Mouse (Mus musculus) gonadal fat pad, adult 2 months (tissue): ENCODE measurements at regions not wholly inside any gene's neighbourhood (a gene's known extent, or its start where the extent isn't known, plus 50 kb on each side); places are given as distances from the start of the nearest gene placed in this dataset.

Source experiments
- DNase-seq: peaks from one replicate; pipeline ENCODE4 v3.0.0-alpha.2; 2012; ENCODE audit warnings: low read depth

- no peak for DNase-seq
These were observed 190.2 kb upstream of the Cdh20 start for GRCm38 (mm10) chr1:104578123-104578522.

- DNase-seq: no peak
These were observed 184.2 kb upstream of the Cdh20 start for GRCm38 (mm10) chr1:104584123-104584522.

- no peak for DNase-seq
These were observed 181.3 kb upstream of the Cdh20 start for GRCm38 (mm10) chr1:104586985-104587384.

DNA sequence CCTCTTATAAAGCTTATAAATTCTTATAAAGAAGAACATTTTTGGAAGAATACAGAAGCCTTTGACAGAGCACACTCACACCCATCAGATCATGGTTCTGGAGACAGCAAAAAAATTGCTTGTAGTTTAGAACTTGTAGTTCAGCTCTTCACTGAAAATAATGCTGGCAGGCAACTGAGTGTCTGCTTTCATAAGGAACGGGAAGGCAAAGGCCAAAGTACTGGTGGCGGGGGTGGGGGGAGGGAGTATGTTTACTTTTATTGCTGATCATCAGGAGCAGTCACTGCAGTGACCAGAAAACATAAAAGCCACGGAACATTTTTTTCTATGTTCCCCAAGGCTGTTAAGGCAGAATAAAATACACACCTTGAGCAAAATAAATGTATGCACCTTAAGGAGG is 163.0 kb upstream of the Cdh20 start:
- no peak for DNase-seq

DNA sequence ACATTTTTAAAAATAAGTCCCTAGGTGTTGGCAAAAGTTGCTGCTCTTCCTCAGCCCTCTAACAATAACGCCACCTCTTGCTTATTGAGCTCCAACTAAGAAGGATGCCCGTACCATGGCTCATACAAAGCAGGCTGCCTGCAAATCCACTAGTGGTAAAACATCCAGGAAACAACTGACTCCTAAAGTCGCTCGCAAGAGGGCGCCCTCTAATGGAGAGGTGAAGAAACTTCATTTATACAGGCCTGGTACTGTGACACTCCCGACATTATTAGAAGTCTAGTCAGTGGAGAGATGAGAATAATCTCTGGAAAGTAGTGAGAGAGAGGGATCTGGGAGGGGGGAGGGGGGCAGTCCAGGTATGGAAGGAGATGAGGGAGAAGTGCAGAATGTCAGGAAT is 158.9 kb upstream of the Cdh20 start:
- no peak for DNase-seq

- DNase-seq: peak; percentile 12
These were observed 151.0 kb upstream of the Cdh20 start for GRCm38 (mm10) chr1:104617374-104617773.

DNA sequence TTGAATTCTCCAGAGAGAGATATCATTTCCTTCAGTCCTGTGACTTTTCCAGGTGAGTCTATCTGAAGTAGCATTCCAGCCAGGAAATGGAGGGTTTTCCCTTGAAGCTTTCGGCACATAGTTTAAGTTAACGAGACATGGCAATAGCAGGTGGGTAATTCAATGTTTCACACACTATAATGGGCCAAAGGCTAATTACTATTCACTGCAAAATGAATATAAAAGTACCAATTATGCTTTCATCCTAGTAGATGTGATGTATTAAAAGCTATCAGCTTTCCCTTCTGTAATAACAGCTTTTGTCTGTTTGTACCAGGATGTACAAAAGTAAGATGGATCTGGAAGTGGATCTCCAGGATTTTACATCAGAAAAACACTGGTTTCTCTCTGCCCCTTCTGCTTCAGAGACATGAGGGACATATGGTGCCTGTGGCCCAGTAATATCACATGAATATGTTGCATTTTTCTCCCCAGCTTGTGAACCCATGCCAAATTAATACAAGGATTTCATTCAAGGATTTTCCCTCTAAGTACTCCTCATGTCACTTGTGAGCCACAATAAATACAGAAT is 148.4 kb upstream of the Cdh20 start:
- DNase-seq: no peak

GRCm38 (mm10) chr1:104625528-104625927 is 142.8 kb upstream of the Cdh20 start:
- DNase-seq: no peak

GRCm38 (mm10) chr1:104652405-104652804 is 115.9 kb upstream of the Cdh20 start:
- no peak for DNase-seq
